Mouse (Mus musculus) CH12.LX (cell line): ENCODE measurements at regions not wholly inside any gene's neighbourhood (a gene's known extent, or its start where the extent isn't known, plus 50 kb on each side); places are given as distances from the start of the nearest gene placed in this dataset.

Experiments used
- DNase-seq: peaks from one replicate; pipeline ENCODE4 v3.0.0-alpha.2; 2013; ENCODE audit errors: extremely low read depth
- H3K27ac ChIP-seq: 2 replicates; pipeline ENCODE4 v1.5.1; 2012; ENCODE audit warnings: low read depth, mild to moderate bottlenecking, control low read depth, moderate library complexity; ENCODE audit not compliant: insufficient read depth
- H3K27me3 ChIP-seq: replicated peaks from 2 replicates; pipeline ENCODE3; 2012; ENCODE audit warnings: inconsistent platforms
- H3K36me3 ChIP-seq, 2 experiments: replicated peaks in 1 of 2; 2 replicates each; pipeline versions ENCODE3 to v1.6.1; 2012; ENCODE audit warnings: inconsistent platforms in 1 of 2, low read length in 1 of 2, mild to moderate bottlenecking in 1 of 2, mixed read lengths in 1 of 2, moderate library complexity in 1 of 2; ENCODE audit not compliant: control insufficient read depth in 1 of 2, insufficient read depth in 1 of 2
- H3K4me1 ChIP-seq, 2 experiments: 2 replicates each; pipeline ENCODE4 v1.6.1; 2012; ENCODE audit warnings: inconsistent platforms in 1 of 2, moderate library complexity in 1 of 2; ENCODE audit not compliant: insufficient read depth in 2 of 2, control insufficient read depth in 1 of 2
- H3K4me2 ChIP-seq: 2 replicates; pipeline ENCODE4 v1.6.1; 2012; ENCODE audit warnings: low read depth, mild to moderate bottlenecking, control low read depth; ENCODE audit not compliant: poor library complexity, insufficient read depth, severe bottlenecking
- H3K4me3 ChIP-seq, 3 experiments: fragments of 150-350 bp in 1 of 3; sonication (generic) in 1 of 3; replicated peaks in 1 of 3; 2 replicates each; pipeline versions ENCODE3 to v1.5.1; 2011 to 2012; ENCODE audit warnings: low read depth in 2 of 3, low read length in 2 of 3, mild to moderate bottlenecking in 2 of 3, moderate library complexity in 2 of 3, control low read depth in 1 of 3, improper control_type of control experiment in 1 of 3, inconsistent platforms in 1 of 3, mixed read lengths in 1 of 3; ENCODE audit not compliant: poor library complexity in 1 of 3
- H3K79me2 ChIP-seq: replicated peaks from 2 replicates; pipeline ENCODE4 v1.6.1; 2012; ENCODE audit warnings: mild to moderate bottlenecking, moderate library complexity; ENCODE audit not compliant: control insufficient read depth, poor library complexity, insufficient read depth, severe bottlenecking; ENCODE audit errors: extremely low read depth
- H3K9ac ChIP-seq: 2 replicates; pipeline ENCODE4 v1.6.1; 2012; ENCODE audit warnings: low read depth, mild to moderate bottlenecking, control low read depth, moderate library complexity; ENCODE audit not compliant: insufficient read depth
- H3K9me3 ChIP-seq: replicated peaks from 2 replicates; pipeline ENCODE3; 2012; ENCODE audit warnings: low read length, inconsistent platforms, mixed read lengths
- BHLHE40 ChIP-seq: IDR thresholded peaks from 2 replicates; pipeline ENCODE4 v1.6.1; 2011; ENCODE audit warnings: mild to moderate bottlenecking, low read depth, low read length, improper control_type of control experiment
- CHD1 ChIP-seq: IDR thresholded peaks from 2 replicates; pipeline ENCODE4 v1.6.1; 2012; ENCODE audit warnings: low read depth, low read length, improper control_type of control experiment, inconsistent platforms
- CTCF ChIP-seq, 2 experiments: IDR thresholded peaks in 1 of 2; conservative IDR thresholded peaks in 1 of 2; 2 replicates each; pipeline ENCODE4 v1.5.1; 2011 to 2012; ENCODE audit warnings: low read depth in 2 of 2, low read length in 2 of 2, improper control_type of control experiment in 1 of 2, inconsistent platforms in 1 of 2, mild to moderate bottlenecking in 1 of 2, moderate library complexity in 1 of 2
- E2F4 ChIP-seq: IDR thresholded peaks from 2 replicates; pipeline ENCODE4 v1.6.1; 2011; ENCODE audit warnings: low read depth, low read length, improper control_type of control experiment; ENCODE audit not compliant: insufficient replicate concordance
- EP300 ChIP-seq: IDR thresholded peaks from 2 replicates; pipeline ENCODE4 v1.6.1; 2011; ENCODE audit warnings: low read length, improper control_type of control experiment
- ETS1 ChIP-seq: conservative IDR thresholded peaks from 2 replicates; pipeline ENCODE4 v1.6.1; 2012; ENCODE audit warnings: low read depth, mild to moderate bottlenecking, inconsistent platforms, low read length, improper control_type of control experiment, moderate library complexity
- GABPA ChIP-seq: IDR thresholded peaks from 2 replicates; pipeline ENCODE4 v1.6.1; 2012; ENCODE audit warnings: low read depth, low read length, improper control_type of control experiment, inconsistent platforms; ENCODE audit not compliant: insufficient replicate concordance
- HCFC1 ChIP-seq: IDR thresholded peaks from 2 replicates; pipeline ENCODE4 v1.6.1; 2012; ENCODE audit warnings: low read depth, mild to moderate bottlenecking, inconsistent platforms, low read length, improper control_type of control experiment
- IRF4 ChIP-seq: IDR thresholded peaks from 2 replicates; pipeline ENCODE4 v1.6.1; 2014; ENCODE audit warnings: low read depth, mild to moderate bottlenecking, inconsistent platforms, low read length, improper control_type of control experiment
- KAT2A ChIP-seq: IDR thresholded peaks from 2 replicates; pipeline ENCODE4 v1.6.1; 2012; ENCODE audit warnings: low read length, improper control_type of control experiment, inconsistent platforms; ENCODE audit not compliant: insufficient replicate concordance
- MAX ChIP-seq: IDR thresholded peaks from 2 replicates; pipeline ENCODE4 v1.6.1; 2011; ENCODE audit warnings: low read length, improper control_type of control experiment
- MAZ ChIP-seq: IDR thresholded peaks from 2 replicates; pipeline ENCODE4 v1.6.1; 2012; ENCODE audit warnings: low read depth, mild to moderate bottlenecking, inconsistent platforms, low read length, improper control_type of control experiment, moderate library complexity
- MEF2A ChIP-seq: IDR thresholded peaks from 2 replicates; pipeline ENCODE4 v1.6.1; 2014; ENCODE audit warnings: low read depth, mild to moderate bottlenecking, inconsistent platforms, low read length, improper control_type of control experiment, borderline replicate concordance
- MYC ChIP-seq: IDR thresholded peaks from 2 replicates; pipeline ENCODE4 v1.6.1; 2011; ENCODE audit warnings: low read depth, mild to moderate bottlenecking, improper control_type of control experiment, low read length
- NELFE ChIP-seq: IDR thresholded peaks from 2 replicates; pipeline ENCODE4 v1.6.1; 2011; ENCODE audit warnings: low read depth, low read length, improper control_type of control experiment
- NRF1 ChIP-seq: IDR thresholded peaks from 2 replicates; pipeline ENCODE4 v1.6.1; 2014; ENCODE audit warnings: low read depth, mild to moderate bottlenecking, inconsistent platforms, low read length, improper control_type of control experiment, moderate library complexity
- PAX5 ChIP-seq: IDR thresholded peaks from 2 replicates; pipeline ENCODE4 v1.6.1; 2012; ENCODE audit warnings: low read length, inconsistent platforms, mixed read lengths
- POLR2A ChIP-seq: IDR thresholded peaks from 2 replicates; pipeline ENCODE4 v1.6.1; 2011; ENCODE audit warnings: low read depth, mild to moderate bottlenecking, improper control_type of control experiment, low read length
- USF1 ChIP-seq: IDR thresholded peaks from 2 replicates; pipeline ENCODE4 v1.6.1; 2014; ENCODE audit warnings: low read depth, mild to moderate bottlenecking, inconsistent platforms, low read length, improper control_type of control experiment
- ZKSCAN1 ChIP-seq: IDR thresholded peaks from 2 replicates; pipeline ENCODE4 v1.6.1; 2012; ENCODE audit warnings: low read depth, inconsistent platforms, low read length, improper control_type of control experiment, borderline replicate concordance
- ZMIZ1 ChIP-seq: IDR thresholded peaks from 2 replicates; pipeline ENCODE4 v1.6.1; 2012; ENCODE audit warnings: low read depth, mild to moderate bottlenecking, inconsistent platforms, low read length, improper control_type of control experiment
- ZNF384 ChIP-seq: IDR thresholded peaks from 2 replicates; pipeline ENCODE4 v1.6.1; 2012; ENCODE audit warnings: low read depth, low read length, improper control_type of control experiment, inconsistent platforms
- dilution Hi-C: fragments of 300-500 bp; cut with MboI; formaldehyde crosslinking; loops from 2 replicates; pipeline ENCODE4 v1.14.3; 2020; ENCODE audit warnings: low sequenced_read_pairs; ENCODE audit not compliant: extremely low pct_unique_long_range_greater_than_20kb, extremely low pct_ligation_motif_present
- in situ Hi-C: fragments of 300-500 bp; cut with MboI; formaldehyde crosslinking; loops from 3 replicates; pipeline ENCODE4 v1.14.3; 2019; ENCODE audit warnings: low sequenced_read_pairs, low pct_ligation_motif_present, low pct_unique_long_range_greater_than_20kb, mixed read lengths

- no peak overlapping the region for H3K4me3 ChIP-seq
- DNase-seq, result no peak
- H3K4me2 ChIP-seq, result no peak overlapping the region
- no peaks in the 10 kb centered on the region for H3K36me3 ChIP-seq
- no peak overlapping the region for H3K27ac ChIP-seq
- dilution Hi-C loops, result no loop called here
- no peaks in the 10 kb centered on the region for H3K27me3 ChIP-seq
- H3K79me2 ChIP-seq, result no peaks in the 10 kb centered on the region
- H3K9me3 ChIP-seq, result no peaks in the 10 kb centered on the region
- in situ Hi-C loops, result no loop called here
- no peaks in the 10 kb centered on the region for H3K4me1 ChIP-seq
- no peak for TF ChIP-seq CTCF (conservative IDR thresholded peaks at IDR 0.05 in 1 of 2, IDR thresholded peaks at IDR 0.05 in 1 of 2; ENCODE audit: low read depth in 2 of 2, low read length in 2 of 2)
- no peak for TF ChIP-seq BHLHE40
- no peak for TF ChIP-seq CHD1
- TF ChIP-seq E2F4, result no peak
- TF ChIP-seq EP300, result no peak
- no peak for TF ChIP-seq ZKSCAN1
- TF ChIP-seq PAX5, result no peak
- no peak for TF ChIP-seq NRF1
- no peak for TF ChIP-seq MEF2A
- no peak for TF ChIP-seq ZNF384
- TF ChIP-seq POLR2A, result no peak
- no peak for TF ChIP-seq IRF4
- no peak for TF ChIP-seq HCFC1
- TF ChIP-seq NELFE, result no peak
- no peak for TF ChIP-seq KAT2A
- no peak for TF ChIP-seq USF1
- no peak for TF ChIP-seq ZMIZ1
- no peak for TF ChIP-seq MAZ
- no peak for TF ChIP-seq ETS1
- no peak for TF ChIP-seq MYC
- no peak overlapping the region for H3K9ac ChIP-seq
Observed at GRCm38 (mm10) chr13:5276564-5276963, 584.7 kb upstream of the Klf6 start.

- H3K79me2 ChIP-seq, result no peaks in the 10 kb centered on the region
- H3K4me2 ChIP-seq, result no peak overlapping the region
- dilution Hi-C loops, result no loop called here
- in situ Hi-C loops, result no loop called here
- H3K4me1 ChIP-seq, result no peaks in the 10 kb centered on the region
- no peaks in the 10 kb centered on the region for H3K9me3 ChIP-seq
- no peak overlapping the region for H3K9ac ChIP-seq
- no peak overlapping the region for H3K4me3 ChIP-seq
- no peak for DNase-seq
- no peaks in the 10 kb centered on the region for H3K27me3 ChIP-seq
- no peak for TF ChIP-seq MYC
- TF ChIP-seq MAX, result no peak
- TF ChIP-seq GABPA, result no peak
- no peak for TF ChIP-seq IRF4
- no peak for TF ChIP-seq PAX5
- no peak for TF ChIP-seq ZMIZ1
- TF ChIP-seq, all 38 proteins: peak for 0
- Histone ChIP-seq H3K36me3 (no peaks in the 10 kb centered on the region), H3K27ac (no peak overlapping the region)
Observed at GRCm38 (mm10) chr13:5289753-5290449, 571.4 kb upstream of the Klf6 start.
